Mouse (Mus musculus) neural tube, embryonic 14.5 days (tissue): ENCODE measurements around the gene Gm6408. TPM values are rescaled to one million over a fixed set of nuclear protein-coding genes. Genes with fewer than 3 reads are reported as not detected.
"Not testable (repeated sequence)": the region's sequence is repeated elsewhere in the genome, so short reads cannot be mapped to it uniquely, and the experiment has no call there.

Experiments
- ATAC-seq: fragments of 200-750 bp; cut with Nextera tagmentation; 2 replicates; pipeline ENCODE4 v1.8.0; 2017; ENCODE audit warnings: low read depth, mild to moderate bottlenecking, moderate TSS enrichment, moderate library complexity
- H3K27ac ChIP-seq: fragments of 300-500 bp; sonication (generic); 2 replicates; pipeline ENCODE4 v1.5.1; 2014; ENCODE audit warnings: low read depth, mild to moderate bottlenecking, control low read depth, low read length, moderate library complexity, mixed read lengths
- H3K27me3 ChIP-seq: fragments of 300-500 bp; sonication (generic); 2 replicates; pipeline ENCODE4 v1.6.1; 2014; ENCODE audit warnings: low read length; ENCODE audit not compliant: control insufficient read depth, insufficient read depth
- H3K36me3 ChIP-seq: fragments of 300-500 bp; sonication (generic); 2 replicates; pipeline ENCODE4 v1.6.1; 2014; ENCODE audit warnings: low read length, mixed read lengths; ENCODE audit not compliant: control insufficient read depth, insufficient read depth
- H3K4me1 ChIP-seq: fragments of 300-500 bp; sonication (generic); 2 replicates; pipeline ENCODE4 v1.6.1; 2014; ENCODE audit warnings: low read length; ENCODE audit not compliant: control insufficient read depth, insufficient read depth
- H3K4me2 ChIP-seq: fragments of 300-500 bp; sonication (generic); 2 replicates; pipeline ENCODE4 v1.6.1; 2014; ENCODE audit warnings: mild to moderate bottlenecking, low read depth, low read length, control low read depth
- H3K4me3 ChIP-seq: fragments of 300-500 bp; sonication (generic); 2 replicates; pipeline ENCODE4 v1.5.1; 2014; ENCODE audit warnings: low read depth, low read length, control low read depth, mixed read lengths
- H3K9ac ChIP-seq: fragments of 300-500 bp; sonication (generic); replicated peaks from 2 replicates; pipeline ENCODE4 v1.6.1; 2014; ENCODE audit warnings: low read depth, mild to moderate bottlenecking, control low read depth, low read length, mixed read lengths
- H3K9me3 ChIP-seq: fragments of 300-500 bp; sonication (generic); 2 replicates; pipeline ENCODE4 v1.6.1; 2016; ENCODE audit warnings: low read length; ENCODE audit not compliant: control insufficient read depth
- WGBS: fragments of 180-500 bp; shearing (Covaris S2); extraction: QIAGEN DNeasy Blood & Tissue Kit; methylation state at CpG from one replicate; pipeline ENCODE4 v1.1.7; 2014; 5-methylcytosine and 5-hydroxymethylcytosine counted together
- polyA plus RNA-seq: library from polyadenylated mRNA; unstranded; fragments of >200 nt; fragmentation: Nextera tagmentation; extraction: Ambion mirVana; gene quantifications from 2 replicates; pipeline ENCODE4 v1.2.1, GENCODE M21; 2014

The Gm6408 gene
- not detected in 2 replicates for polyA plus RNA-seq

- not testable (repeated sequence) for H3K27ac ChIP-seq, H3K36me3 ChIP-seq, H3K9ac ChIP-seq, H3K27me3 ChIP-seq, ATAC-seq, H3K4me2 ChIP-seq, H3K4me3 ChIP-seq, H3K9me3 ChIP-seq, H3K4me1 ChIP-seq
- WGBS: 100% methylated on average over 1 of the region's 3 CpGs
Observed at GRCm38 (mm10) chr5:146481665-146482064, at the start of gene Gm6408. TSS of gene Gm6408 (plus strand) at chr5:146481965.

- H3K9ac ChIP-seq: no peak overlapping the region
- no peak overlapping the region for H3K4me2 ChIP-seq
- H3K27me3 ChIP-seq: no peaks in the 10 kb centered on the region
- no peaks in the 10 kb centered on the region for H3K4me1 ChIP-seq
- no peaks in the 10 kb centered on the region for H3K9me3 ChIP-seq
- no peak overlapping the region for H3K27ac ChIP-seq
- H3K4me3 ChIP-seq: no peak overlapping the region
- no peak for ATAC-seq
- no peaks in the 10 kb centered on the region for H3K36me3 ChIP-seq
- WGBS: 92% methylated on average over 6 of the region's 6 CpGs
Observed at GRCm38 (mm10) chr5:146432476-146432875, 49.3 kb upstream of the Gm6408 start.

GRCm38 (mm10) chr5:146435316-146435715, 46.4 kb upstream of the Gm6408 start:
- no peaks in the 10 kb centered on the region; the same call in 1 of the 2 replicates for H3K36me3 ChIP-seq
- H3K4me3 ChIP-seq: no peak overlapping the region
- H3K27me3 ChIP-seq: no peaks in the 10 kb centered on the region
- 81% methylated on average over 16 of the region's 16 CpGs for WGBS
- no peaks in the 10 kb centered on the region for H3K4me1 ChIP-seq
- H3K9me3 ChIP-seq: no peaks in the 10 kb centered on the region
- H3K9ac ChIP-seq: no peak overlapping the region
- no peak for ATAC-seq
- no peak overlapping the region for H3K4me2 ChIP-seq
- H3K27ac ChIP-seq: no peak overlapping the region

- ATAC-seq: no peak
- 95% methylated on average over 11 of the region's 11 CpGs for WGBS
- Histone ChIP-seq H3K9ac (no peak overlapping the region), H3K36me3 (no peaks in the 10 kb centered on the region; the same call in 1 of the 2 replicates), H3K4me3 (no peak overlapping the region), H3K27ac (no peak overlapping the region), H3K4me1 (no peaks in the 10 kb centered on the region), H3K27me3 (no peaks in the 10 kb centered on the region), H3K9me3 (no peaks in the 10 kb centered on the region), H3K4me2 (no peak overlapping the region)
Observed at GRCm38 (mm10) chr5:146436796-146437195, 45.0 kb upstream of the Gm6408 start.

GRCm38 (mm10) chr5:146439152-146439781, 42.5 kb upstream of the Gm6408 start:
- Histone ChIP-seq H3K4me3 (no peak overlapping the region), H3K9me3 (no peaks in the 10 kb centered on the region), H3K27me3 (no peaks in the 10 kb centered on the region), H3K4me1 (no peaks in the 10 kb centered on the region), H3K9ac (no peak overlapping the region), H3K27ac (no peak overlapping the region), H3K4me2 (no peak overlapping the region), H3K36me3 (no peaks in the 10 kb centered on the region; the same call in 1 of the 2 replicates)
- whole genome bisulfite sequencing: 88% methylated on average over 7 of the region's 7 CpGs
- ATAC-seq: no peak

- Histone ChIP-seq H3K4me3 (no peak overlapping the region), H3K4me2 (no peak overlapping the region), H3K4me1 (no peaks in the 10 kb centered on the region), H3K9me3 (no peaks in the 10 kb centered on the region), H3K27me3 (no peaks in the 10 kb centered on the region), H3K36me3 (no peaks in the 10 kb centered on the region; the same call in 1 of the 2 replicates), H3K27ac (no peak overlapping the region), H3K9ac (no peak overlapping the region)
- 96% methylated on average over 5 of the region's 5 CpGs for WGBS
- no peak for ATAC-seq
Observed at GRCm38 (mm10) chr5:146440273-146440672, 41.5 kb upstream of the Gm6408 start.

GRCm38 (mm10) chr5:146442767-146443166, 39.0 kb upstream of the Gm6408 start:
- ATAC-seq: no peak

GRCm38 (mm10) chr5:146446633-146447032, 35.1 kb upstream of the Gm6408 start:
- Histone ChIP-seq H3K27me3 (no peaks in the 10 kb centered on the region), H3K36me3 (no peaks in the 10 kb centered on the region), H3K4me1 (no peaks in the 10 kb centered on the region), H3K9me3 (no peaks in the 10 kb centered on the region), H3K9ac (no peak overlapping the region), H3K27ac (no peak overlapping the region), H3K4me2 (no peak overlapping the region), H3K4me3 (no peak overlapping the region)
- WGBS: 96% methylated on average over 2 of the region's 2 CpGs
- ATAC-seq: no peak

More at GRCm38 (mm10) chr5:146442767-146443166, 39.0 kb upstream of the Gm6408 start:
- Histone ChIP-seq H3K4me3 (no peak overlapping the region), H3K9me3 (no peaks in the 10 kb centered on the region), H3K9ac (no peak overlapping the region), H3K36me3 (no peaks in the 10 kb centered on the region; the same call in 1 of the 2 replicates), H3K4me2 (no peak overlapping the region), H3K27me3 (no peaks in the 10 kb centered on the region), H3K4me1 (no peaks in the 10 kb centered on the region), H3K27ac (no peak overlapping the region)
- 92% methylated on average over 2 of the region's 2 CpGs for WGBS

- H3K27ac ChIP-seq: no peak overlapping the region
- no peaks in the 10 kb centered on the region for H3K27me3 ChIP-seq
- 79% methylated on average over 11 of the region's 11 CpGs for WGBS
- no peak overlapping the region for H3K4me3 ChIP-seq
- ATAC-seq: no peak
- H3K9me3 ChIP-seq: no peaks in the 10 kb centered on the region
- no peak overlapping the region for H3K4me2 ChIP-seq
- H3K9ac ChIP-seq: no peak overlapping the region
- H3K36me3 ChIP-seq: peaks cover 6% of the 10 kb centered on the region; the same call in 1 of the 2 replicates
- no peaks in the 10 kb centered on the region for H3K4me1 ChIP-seq
Observed at GRCm38 (mm10) chr5:146451592-146452254, 30.0 kb upstream of the Gm6408 start.
